Mouse (Mus musculus) myocyte (in vitro differentiated cells): ENCODE measurements around the gene Irgc1.

Experiments
- CEBPB ChIP-seq: IDR thresholded peaks from 2 replicates; pipeline ENCODE4 v1.6.1; 2011; ENCODE audit warnings: mild to moderate bottlenecking, moderate library complexity; ENCODE audit not compliant: poor library complexity, insufficient read depth, severe bottlenecking
- E2F4 ChIP-seq: IDR thresholded peaks from one replicate; pipeline ENCODE4 v1.6.1; 2011; ENCODE audit warnings: mild to moderate bottlenecking, control low read depth, moderate library complexity; ENCODE audit not compliant: insufficient read depth
- MAX ChIP-seq: IDR thresholded peaks from one replicate; pipeline ENCODE4 v1.6.1; 2011; ENCODE audit warnings: low read depth, mild to moderate bottlenecking, control low read depth
- MYOD1 ChIP-seq, 3 experiments: IDR thresholded peaks; one replicate each; pipeline ENCODE4 v1.6.1; 2011; ENCODE audit warnings: control low read depth in 2 of 3, low read depth in 2 of 3, mild to moderate bottlenecking in 2 of 3, moderate library complexity in 1 of 3; ENCODE audit not compliant: insufficient read length in 2 of 3, control insufficient read depth in 1 of 3
- MYOG ChIP-seq, 3 experiments: IDR thresholded peaks; one replicate each; pipeline ENCODE4 v1.6.1; 2011; ENCODE audit warnings: control low read depth in 2 of 3, low read depth in 2 of 3, mild to moderate bottlenecking in 2 of 3; ENCODE audit not compliant: insufficient read length in 2 of 3, control insufficient read depth in 1 of 3, insufficient read depth in 1 of 3
- POLR2A ChIP-seq: IDR thresholded peaks from one replicate; pipeline ENCODE4 v1.6.1; 2011; ENCODE audit warnings: low read depth, mild to moderate bottlenecking, control low read depth, moderate library complexity; ENCODE audit not compliant: insufficient read length
- REST ChIP-seq: IDR thresholded peaks from one replicate; pipeline ENCODE4 v1.6.1; 2011; ENCODE audit warnings: mild to moderate bottlenecking, control low read depth, moderate library complexity; ENCODE audit not compliant: insufficient read depth, insufficient read length
- TCF12 ChIP-seq: IDR thresholded peaks from one replicate; pipeline ENCODE4 v1.6.1; 2011; ENCODE audit warnings: mild to moderate bottlenecking, control low read depth; ENCODE audit not compliant: poor library complexity, insufficient read depth, severe bottlenecking
- USF1 ChIP-seq: IDR thresholded peaks from one replicate; pipeline ENCODE4 v1.6.1; 2011; ENCODE audit warnings: low read depth, mild to moderate bottlenecking, control low read depth, moderate library complexity

DNA sequence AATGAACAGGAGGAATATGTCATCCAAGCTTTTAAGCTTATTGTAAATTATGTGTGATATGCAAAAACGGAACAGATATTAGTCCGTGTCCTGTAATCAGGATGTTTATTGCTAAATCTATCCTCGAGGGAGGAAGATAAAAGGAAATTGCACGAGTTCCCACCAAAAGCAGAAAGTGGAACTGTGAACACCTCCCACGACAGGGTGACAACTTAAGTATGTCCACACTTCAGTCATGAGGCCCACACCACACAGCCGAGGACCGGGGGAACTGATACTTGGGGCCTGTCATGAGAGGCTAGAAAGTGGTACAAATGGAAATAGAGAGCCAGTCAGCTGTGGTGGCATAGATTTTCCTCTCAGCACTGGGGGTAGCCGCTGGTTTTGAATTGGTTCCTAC is 9.8 kb downstream of the Irgc1 start:
- TF ChIP-seq POLR2A (no peak), USF1 (no peak), E2F4 (no peak), TCF12 (no peak), MAX (no peak), MYOD1 (IDR thresholded peaks at IDR 0.05; ENCODE audit: control insufficient read depth in 1 of 3, insufficient read length in 2 of 3, low read depth in 2 of 3) (no peak), REST (no peak), CEBPB (no peak), MYOG (IDR thresholded peaks at IDR 0.05; ENCODE audit: control insufficient read depth in 1 of 3, insufficient read depth in 1 of 3, insufficient read length in 2 of 3, low read depth in 2 of 3) (no peak)
